Mouse (Mus musculus): ENCODE measurements at regions not wholly inside any gene's neighbourhood (a gene's known extent, or its start where the extent isn't known, plus 50 kb on each side); places are given as distances from the start of the nearest gene placed in this dataset.

GRCm38 (mm10) chr12:78059965-78060364 is 134.1 kb upstream of the Gm6657 start:
- TF ChIP-seq CTCF (conservative IDR thresholded peaks at IDR 0.05; ENCODE audit: insufficient read depth, insufficient read length, low read depth, low read length): no peak
- no peak for TF ChIP-seq POLR2A (IDR thresholded peaks at IDR 0.05; ENCODE audit: low read depth, low read length)
